Mouse (Mus musculus) retina, embryonic 14.5 days (tissue): ENCODE data around the gene Rd3l.
A peak's percentile ranks its signal among the peaks of the same experiment; 100 is the strongest.

ENCODE experiments used
- DNase-seq: peaks from one replicate; pipeline ENCODE4 v3.0.0-alpha.2; 2015; ENCODE audit warnings: low spot score

Gene Rd3l

DNA sequence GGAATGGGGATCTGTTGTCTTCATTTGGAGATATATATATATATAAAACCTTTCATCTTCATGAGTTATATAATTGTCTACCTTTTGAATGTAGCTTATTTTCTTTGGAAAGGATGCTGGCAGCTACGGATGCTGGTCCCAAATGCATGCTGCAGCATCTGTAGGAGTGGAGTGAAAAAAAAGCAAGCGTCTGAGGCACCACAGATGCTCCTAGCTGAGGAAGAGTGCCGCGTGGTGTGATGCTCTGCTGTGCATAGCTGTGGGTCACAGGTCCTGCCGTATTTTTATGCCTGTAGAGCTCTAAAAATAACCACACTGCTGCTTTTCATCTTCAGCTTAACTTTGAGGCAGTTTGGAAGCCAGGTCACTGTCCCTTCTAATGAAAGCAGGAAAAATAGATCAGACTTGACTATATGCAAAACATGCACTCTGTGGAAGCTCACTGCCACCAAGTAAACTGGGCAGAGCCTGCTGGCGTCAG lies at the start of gene Rd3l:
Rd3l (minus strand) TSS at position 431 of the 481 bp plus-strand sequence.
- DNase-seq, result no peak

DNA sequence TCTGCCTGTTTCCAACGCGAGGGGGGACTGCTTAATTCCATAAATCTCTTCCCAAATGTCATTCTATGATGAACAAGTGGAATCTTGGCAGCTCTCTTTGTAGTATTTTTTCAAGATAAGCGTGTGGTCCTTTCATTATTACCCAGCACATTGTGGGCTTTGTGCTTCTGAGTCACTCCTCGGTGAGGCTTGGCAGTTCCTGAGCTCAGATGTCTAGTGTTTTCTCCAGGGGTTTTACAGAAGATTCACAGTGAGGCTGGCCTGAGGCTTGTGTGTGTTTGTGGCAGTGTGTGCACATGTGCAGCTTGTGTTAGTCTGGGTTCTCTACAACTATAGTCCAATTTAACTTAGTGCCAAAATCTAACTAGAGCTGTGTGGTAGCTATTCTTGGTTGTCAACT lies 46.3 kb upstream of the Rd3l start:
- DNase-seq, result no peak

DNA sequence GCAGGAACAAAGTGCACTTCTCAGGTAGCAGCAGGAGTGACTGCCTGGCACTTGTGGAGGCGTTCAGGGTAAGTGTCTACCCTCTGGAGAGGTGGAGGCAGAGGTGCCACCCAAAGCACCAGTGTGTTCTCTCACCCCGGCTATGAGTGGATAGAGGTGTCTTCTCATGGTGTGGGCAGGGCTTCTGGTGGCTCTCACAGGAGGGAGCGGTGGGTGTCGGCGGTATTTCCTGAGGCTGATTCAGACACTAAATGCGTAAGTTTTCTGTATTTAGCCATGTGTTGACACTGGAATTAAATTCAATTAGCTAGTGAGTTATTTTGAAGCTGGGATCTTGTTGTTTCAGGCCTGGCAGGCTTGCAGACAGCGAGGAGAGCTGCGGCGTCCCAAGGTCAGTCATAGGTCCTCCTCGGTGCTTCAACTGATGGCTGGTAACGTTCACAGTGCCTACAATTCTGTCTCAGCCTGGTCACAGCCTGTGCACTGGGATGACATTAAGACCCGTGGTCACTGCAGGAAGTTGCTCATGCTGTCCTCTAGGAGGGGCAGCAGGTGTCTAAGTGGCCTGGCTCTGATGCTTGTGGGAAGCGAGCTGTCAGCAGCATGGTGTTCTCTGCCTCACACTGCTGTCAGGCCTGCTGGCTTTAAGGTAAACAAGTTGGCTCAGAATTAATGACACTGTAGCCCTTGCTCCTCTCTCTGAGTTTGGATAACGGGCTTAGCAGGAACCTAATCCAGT lies 45.0 kb upstream of the Rd3l start:
- DNase-seq, result no peak

GRCm38 (mm10) chr12:112025457-112025856 lies 44.3 kb upstream of the Rd3l start:
- DNase-seq, result no peak

GRCm38 (mm10) chr12:112024581-112025310 lies 43.6 kb upstream of the Rd3l start:
- no peak for DNase-seq

- no peak for DNase-seq
Measured at GRCm38 (mm10) chr12:112023306-112023705, 42.2 kb upstream of the Rd3l start.

- no peak for DNase-seq
Measured at GRCm38 (mm10) chr12:112016346-112016745, 35.2 kb upstream of the Rd3l start.

- DNase-seq, result no peak
Measured at GRCm38 (mm10) chr12:112013271-112013801, 32.2 kb upstream of the Rd3l start.

- DNase-seq, result no peak
Measured at GRCm38 (mm10) chr12:112012511-112013270, 31.6 kb upstream of the Rd3l start.

DNA sequence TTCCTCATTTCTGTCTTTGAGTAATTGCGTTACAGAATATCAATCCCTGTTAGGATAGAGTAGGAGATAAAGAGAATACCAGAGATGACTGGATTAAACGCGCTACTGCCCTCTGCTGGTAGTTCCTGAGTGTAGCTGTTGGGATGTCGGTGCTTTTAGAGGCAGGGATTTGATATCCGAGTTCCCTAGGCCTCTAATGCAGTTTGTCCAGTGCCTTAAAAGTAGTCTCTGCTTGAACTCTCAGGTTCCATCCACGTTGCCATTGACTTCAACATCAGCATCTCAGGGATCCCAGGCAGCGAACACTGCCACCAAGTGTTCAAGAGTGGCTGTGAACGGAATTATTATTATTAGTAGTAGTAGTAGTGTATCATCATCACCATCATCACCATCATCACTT lies 20.1 kb upstream of the Rd3l start:
- DNase-seq, result peak; percentile 87

- DNase-seq, result no peak
Measured at GRCm38 (mm10) chr12:111999735-112000134, 18.6 kb upstream of the Rd3l start.

GRCm38 (mm10) chr12:111995161-111995560 lies 14.0 kb upstream of the Rd3l start:
- DNase-seq, result no peak

- DNase-seq, result no peak
Measured at GRCm38 (mm10) chr12:111992626-111993025, 11.5 kb upstream of the Rd3l start.

- DNase-seq, result no peak
Measured at GRCm38 (mm10) chr12:111986756-111987155, 5.6 kb upstream of the Rd3l start.

GRCm38 (mm10) chr12:111983165-111983564 lies 2.0 kb upstream of the Rd3l start:
- no peak for DNase-seq

DNA sequence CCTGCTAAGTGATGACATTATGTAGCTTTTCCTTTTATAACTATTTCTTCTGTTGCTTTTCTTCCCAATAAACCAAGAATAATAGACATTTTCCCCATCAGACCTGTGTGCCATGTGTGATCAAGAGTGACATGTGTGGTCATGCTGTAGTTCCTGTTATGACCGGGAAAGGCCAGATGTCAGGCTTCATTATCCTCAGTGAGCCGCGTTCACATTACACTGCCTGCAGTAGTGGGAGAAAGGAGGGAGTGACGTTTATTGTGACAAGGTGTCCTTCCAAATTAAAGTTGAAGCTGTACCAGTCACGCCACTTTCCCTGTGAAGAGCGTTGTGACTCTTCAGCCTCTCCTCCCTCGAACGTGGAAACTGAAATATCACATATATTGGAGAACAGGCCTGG lies 714 bp upstream of the Rd3l start:
- peak; percentile 69 for DNase-seq

GRCm38 (mm10) chr12:111978274-111978673 lies 2.8 kb downstream of the Rd3l start:
- no peak for DNase-seq

- DNase-seq, result no peak
Measured at GRCm38 (mm10) chr12:111977138-111977537, 4.0 kb downstream of the Rd3l start.

- no peak for DNase-seq
Measured at GRCm38 (mm10) chr12:111974578-111974977, 6.5 kb downstream of the Rd3l start.

GRCm38 (mm10) chr12:111972504-111972903 lies 8.6 kb downstream of the Rd3l start:
- no peak for DNase-seq

GRCm38 (mm10) chr12:111971231-111971686 lies 9.9 kb downstream of the Rd3l start, which contains the start of gene Tdrd9:
Gene Tdrd9, plus strand, starts transcription at chr12:111971559.
- no peak for DNase-seq

- DNase-seq, result no peak
Measured at GRCm38 (mm10) chr12:111970085-111970484, 11.0 kb downstream of the Rd3l start.
